Mouse (Mus musculus) forebrain, embryonic 15.5 days (tissue): ENCODE results near the gene Psme4. TPM values are rescaled to one million over a fixed set of nuclear protein-coding genes. Genes with fewer than 3 reads are reported as not detected.
"Not testable (repeated sequence)": the region's sequence is repeated elsewhere in the genome, so short reads cannot be mapped to it uniquely, and the experiment has no call there.

Source experiments
- ATAC-seq: fragments of 200-750 bp; cut with Nextera tagmentation; replicated peaks from 2 replicates; pipeline ENCODE4 v1.8.0; 2017; ENCODE audit warnings: mild to moderate bottlenecking, moderate TSS enrichment, moderate library complexity
- H3K27ac ChIP-seq: fragments of 300-500 bp; sonication (generic); replicated peaks from 2 replicates; pipeline ENCODE4 v1.5.1; 2015; ENCODE audit warnings: mild to moderate bottlenecking, inconsistent platforms
- H3K27me3 ChIP-seq: fragments of 300-500 bp; sonication (generic); 2 replicates; pipeline ENCODE4 v1.6.1; 2015; ENCODE audit warnings: inconsistent platforms
- H3K36me3 ChIP-seq: fragments of 300-500 bp; sonication (generic); 2 replicates; pipeline ENCODE4 v1.6.1; 2015; ENCODE audit warnings: mild to moderate bottlenecking, inconsistent platforms
- H3K4me1 ChIP-seq: fragments of 300-500 bp; sonication (generic); 2 replicates; pipeline ENCODE4 v1.6.1; 2015; ENCODE audit warnings: inconsistent platforms
- H3K4me2 ChIP-seq: fragments of 300-500 bp; sonication (generic); replicated peaks from 2 replicates; pipeline ENCODE4 v1.6.1; 2015; ENCODE audit warnings: mild to moderate bottlenecking, inconsistent platforms
- H3K4me3 ChIP-seq: fragments of 300-500 bp; sonication (generic); 2 replicates; pipeline ENCODE4 v1.5.1; 2015; ENCODE audit warnings: mild to moderate bottlenecking, inconsistent platforms
- H3K9ac ChIP-seq: fragments of 300-500 bp; sonication (generic); replicated peaks from 2 replicates; pipeline ENCODE4 v1.6.1; 2015; ENCODE audit warnings: mild to moderate bottlenecking, inconsistent platforms
- H3K9me3 ChIP-seq: fragments of 300-500 bp; sonication (generic); 2 replicates; pipeline ENCODE4 v1.6.1; 2016; ENCODE audit warnings: inconsistent platforms
- WGBS: fragments of 180-500 bp; shearing (Covaris S2); methylation state at CpG from one replicate; pipeline ENCODE4 v1.1.7; 2015; ENCODE audit warnings: mixed read lengths; 5-methylcytosine and 5-hydroxymethylcytosine counted together
- polyA plus RNA-seq: library from polyadenylated mRNA; unstranded; fragments of >200 nt; fragmentation: Nextera tagmentation; extraction: Ambion mirVana; gene quantifications from 2 replicates; pipeline ENCODE4 v1.2.1, GENCODE M21; 2015

The Psme4 gene
- polyA plus RNA-seq, result 17.8 and 20.4 TPM in 2 replicates

- Histone ChIP-seq H3K4me3 (peak within 1 kb of the TSS; percentile 81), H3K27ac (peak within 1 kb of the TSS; percentile 89), H3K36me3 (no peaks in the 10 kb centered on the region), H3K27me3 (no peaks in the 10 kb centered on the region), H3K9ac (peak within 1 kb of the TSS; percentile 88), H3K4me1 (peaks cover 27% of the 10 kb centered on the region), H3K4me2 (peak within 1 kb of the TSS; percentile 75), H3K9me3 (no peaks in the 10 kb centered on the region)
- ATAC-seq, result peak; percentile 98
- WGBS, result 3% methylated on average over 35 of the region's 43 CpGs
These were observed at the start of gene Psme4 for GRCm38 (mm10) chr11:30771267-30771903. Gene Psme4, plus strand, starts transcription at chr11:30771726.

DNA sequence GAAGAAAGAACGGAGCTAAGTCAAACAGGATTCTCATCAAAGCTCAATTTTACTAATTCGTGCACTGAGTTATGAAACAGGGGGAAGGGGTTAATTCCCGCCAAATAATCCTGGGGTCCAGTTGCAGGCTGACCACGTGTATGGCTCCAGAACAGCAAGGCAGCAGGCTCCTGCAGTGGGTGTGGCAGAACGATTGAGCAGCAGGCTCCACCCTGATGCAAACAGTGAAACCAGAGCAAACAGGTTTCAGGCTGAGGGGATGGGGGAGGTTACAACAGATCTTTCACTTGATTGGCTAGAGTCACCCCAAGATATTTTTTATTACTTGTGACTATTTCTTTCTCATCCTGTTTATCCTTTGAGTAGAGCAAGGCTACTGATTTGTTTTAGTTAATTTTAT, 48.1 kb upstream of the Psme4 start:
- no peaks in the 10 kb centered on the region for H3K27me3 ChIP-seq
- H3K4me2 ChIP-seq, result no peak overlapping the region
- no peak overlapping the region for H3K27ac ChIP-seq
- ATAC-seq, result no peak
- 63% methylated on average over 5 of the region's 5 CpGs for WGBS
- H3K36me3 ChIP-seq, result no peaks in the 10 kb centered on the region
- H3K9me3 ChIP-seq, result no peaks in the 10 kb centered on the region
- H3K4me3 ChIP-seq, result no peak overlapping the region
- H3K4me1 ChIP-seq, result no peaks in the 10 kb centered on the region
- no peak overlapping the region for H3K9ac ChIP-seq

GRCm38 (mm10) chr11:30730721-30731120, 40.8 kb upstream of the Psme4 start:
- Histone ChIP-seq H3K27ac (no peak overlapping the region), H3K27me3 (no peaks in the 10 kb centered on the region), H3K9ac (no peak overlapping the region), H3K4me3 (no peak overlapping the region), H3K36me3 (no peaks in the 10 kb centered on the region), H3K4me1 (no peaks in the 10 kb centered on the region), H3K9me3 (no peaks in the 10 kb centered on the region), H3K4me2 (no peak overlapping the region)
- ATAC-seq, result no peak

GRCm38 (mm10) chr11:30733376-30733775, 38.1 kb upstream of the Psme4 start:
- Histone ChIP-seq H3K27me3 (no peaks in the 10 kb centered on the region), H3K27ac (no peak overlapping the region), H3K36me3 (no peaks in the 10 kb centered on the region), H3K9ac (no peak overlapping the region), H3K4me2 (no peak overlapping the region), H3K4me1 (no peaks in the 10 kb centered on the region), H3K9me3 (no peaks in the 10 kb centered on the region), H3K4me3 (no peak overlapping the region)
- no peak for ATAC-seq

DNA sequence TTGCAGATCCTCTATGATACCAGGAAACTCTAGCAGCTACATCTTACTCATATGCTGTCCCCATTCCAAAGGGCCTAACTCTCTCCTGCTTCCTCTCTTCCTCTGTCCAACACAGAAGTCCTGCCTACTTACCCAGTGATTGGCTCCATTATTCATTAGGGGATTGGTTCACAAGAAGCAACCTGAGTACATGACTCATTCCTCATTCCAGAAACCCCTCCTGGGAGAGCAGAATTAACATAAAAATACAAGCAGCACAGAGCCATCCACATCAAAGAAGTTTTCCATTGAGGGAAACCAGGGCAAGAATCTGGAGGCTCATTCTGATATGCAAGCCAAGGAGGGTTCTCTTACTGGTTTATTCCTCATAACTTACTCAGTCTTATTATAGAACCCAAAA, 27.5 kb upstream of the Psme4 start:
- no peaks in the 10 kb centered on the region for H3K27me3 ChIP-seq
- no peak overlapping the region for H3K27ac ChIP-seq
- no peaks in the 10 kb centered on the region for H3K36me3 ChIP-seq
- H3K4me1 ChIP-seq, result no peaks in the 10 kb centered on the region
- no peak for ATAC-seq
- no peak overlapping the region for H3K4me2 ChIP-seq
- H3K9ac ChIP-seq, result no peak overlapping the region
- H3K4me3 ChIP-seq, result no peak overlapping the region
- no peaks in the 10 kb centered on the region for H3K9me3 ChIP-seq

DNA sequence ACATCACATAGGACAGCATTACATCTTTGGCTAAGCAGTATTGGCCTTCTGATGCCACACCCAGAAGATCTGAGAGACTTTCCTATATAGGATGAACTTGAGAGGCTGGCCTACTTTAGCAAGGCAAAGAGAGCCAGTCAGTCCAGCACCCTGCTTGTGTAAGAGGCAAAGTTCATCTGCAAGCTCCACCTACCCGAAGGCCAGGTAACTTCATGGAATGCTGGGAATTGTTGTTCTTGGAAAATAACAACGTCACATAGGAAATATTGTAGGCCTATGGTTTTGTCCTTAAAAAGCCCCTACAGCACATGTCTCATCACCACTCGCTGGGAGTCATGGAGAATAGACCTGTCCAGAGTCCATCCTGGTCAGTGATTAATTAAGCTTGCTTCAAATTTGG, 22.6 kb upstream of the Psme4 start:
- H3K4me1 ChIP-seq, result no peaks in the 10 kb centered on the region
- no peak for ATAC-seq
- no peaks in the 10 kb centered on the region for H3K36me3 ChIP-seq
- H3K9me3 ChIP-seq, result no peaks in the 10 kb centered on the region
- H3K4me2 ChIP-seq, result no peak overlapping the region
- H3K27ac ChIP-seq, result no peak overlapping the region
- H3K9ac ChIP-seq, result no peak overlapping the region
- no peaks in the 10 kb centered on the region for H3K27me3 ChIP-seq
- no peak overlapping the region for H3K4me3 ChIP-seq
- 91% methylated on average over 3 of the region's 3 CpGs for WGBS

DNA sequence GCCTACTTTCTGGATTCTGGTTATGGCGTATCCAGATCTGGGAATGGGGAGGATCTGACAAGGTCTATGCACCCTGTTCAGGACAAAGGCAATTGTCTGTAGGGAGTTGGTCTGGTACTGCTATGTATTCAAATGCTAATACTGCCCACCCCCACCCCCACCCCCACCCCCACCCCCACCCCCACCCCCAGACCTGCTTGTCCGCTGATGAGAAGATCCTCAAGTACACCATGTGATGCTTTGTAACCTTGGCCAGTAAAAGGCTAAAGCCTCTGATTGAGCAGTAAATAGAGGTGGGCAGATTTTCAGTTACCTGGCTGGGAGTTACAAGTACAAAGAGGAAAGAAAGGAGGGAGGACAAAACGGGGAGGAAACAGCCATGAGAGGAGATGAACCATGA, 21.9 kb upstream of the Psme4 start:
- 21% methylated on average over 3 of the region's 3 CpGs for WGBS
- Histone ChIP-seq H3K27ac (no peak overlapping the region), H3K27me3 (no peaks in the 10 kb centered on the region), H3K4me2 (no peak overlapping the region), H3K9ac (no peak overlapping the region), H3K4me1 (no peaks in the 10 kb centered on the region), H3K36me3 (no peaks in the 10 kb centered on the region), H3K4me3 (no peak overlapping the region), H3K9me3 (no peaks in the 10 kb centered on the region)
- no peak for ATAC-seq

GRCm38 (mm10) chr11:30750039-30750823, 21.3 kb upstream of the Psme4 start:
- Histone ChIP-seq H3K36me3 (no peaks in the 10 kb centered on the region), H3K27me3 (no peaks in the 10 kb centered on the region), H3K4me3 (no peak overlapping the region), H3K9me3 (no peaks in the 10 kb centered on the region), H3K27ac (no peak overlapping the region), H3K4me2 (no peak overlapping the region), H3K4me1 (peaks cover 2% of the 10 kb centered on the region; the same call in 1 of the 2 replicates), H3K9ac (no peak overlapping the region)
- ATAC-seq, result 0 out of 2 replicates have a peak, but pooled peaks have one; percentile 43
- WGBS, result 30% methylated on average over 3 of the region's 3 CpGs

DNA sequence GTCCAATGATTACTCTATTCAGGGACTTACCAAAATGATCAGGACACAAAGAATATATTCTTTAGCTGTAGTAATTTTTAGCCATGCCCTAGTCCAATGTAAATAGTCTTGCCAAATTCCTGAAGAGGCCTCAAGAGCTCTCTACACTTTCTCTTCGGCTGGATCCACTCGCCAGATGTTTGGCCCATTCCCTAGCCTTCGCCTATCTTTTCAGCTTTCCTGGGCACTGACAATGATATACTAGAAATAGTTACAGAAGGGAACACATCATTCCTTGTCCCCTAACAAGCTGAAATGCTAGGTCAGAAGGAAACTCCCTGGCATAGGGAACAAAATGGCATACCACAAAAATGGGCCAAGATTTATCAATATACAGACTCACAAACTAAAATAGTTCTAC, 18.6 kb upstream of the Psme4 start:
- WGBS, result 84% methylated on average over 3 of the region's 3 CpGs
- no peak for ATAC-seq

GRCm38 (mm10) chr11:30754486-30754854, 17.1 kb upstream of the Psme4 start:
- peak overlapping the region; percentile 67 for H3K9ac ChIP-seq
- H3K27ac ChIP-seq, H3K4me1 ChIP-seq, H3K9me3 ChIP-seq, ATAC-seq, H3K27me3 ChIP-seq, H3K36me3 ChIP-seq: not testable (repeated sequence)
- H3K4me3 ChIP-seq, result peak overlapping the region; percentile 71
- WGBS, result 62% methylated on average over 4 of the region's 4 CpGs
- peak overlapping the region; percentile 97 for H3K4me2 ChIP-seq

More for the DNA sequence above, 18.6 kb upstream of the Psme4 start:
- peaks cover 6% of the 10 kb centered on the region; the same call in 1 of the 2 replicates for H3K4me1 ChIP-seq
- H3K36me3 ChIP-seq, result no peaks in the 10 kb centered on the region
- no peak overlapping the region for H3K9ac ChIP-seq
- no peaks in the 10 kb centered on the region for H3K9me3 ChIP-seq
- no peak overlapping the region for H3K4me3 ChIP-seq
- H3K27ac ChIP-seq, result no peak overlapping the region
- no peak overlapping the region for H3K4me2 ChIP-seq
- peaks cover 4% of the 10 kb centered on the region; the same call in 1 of the 2 replicates for H3K27me3 ChIP-seq

DNA sequence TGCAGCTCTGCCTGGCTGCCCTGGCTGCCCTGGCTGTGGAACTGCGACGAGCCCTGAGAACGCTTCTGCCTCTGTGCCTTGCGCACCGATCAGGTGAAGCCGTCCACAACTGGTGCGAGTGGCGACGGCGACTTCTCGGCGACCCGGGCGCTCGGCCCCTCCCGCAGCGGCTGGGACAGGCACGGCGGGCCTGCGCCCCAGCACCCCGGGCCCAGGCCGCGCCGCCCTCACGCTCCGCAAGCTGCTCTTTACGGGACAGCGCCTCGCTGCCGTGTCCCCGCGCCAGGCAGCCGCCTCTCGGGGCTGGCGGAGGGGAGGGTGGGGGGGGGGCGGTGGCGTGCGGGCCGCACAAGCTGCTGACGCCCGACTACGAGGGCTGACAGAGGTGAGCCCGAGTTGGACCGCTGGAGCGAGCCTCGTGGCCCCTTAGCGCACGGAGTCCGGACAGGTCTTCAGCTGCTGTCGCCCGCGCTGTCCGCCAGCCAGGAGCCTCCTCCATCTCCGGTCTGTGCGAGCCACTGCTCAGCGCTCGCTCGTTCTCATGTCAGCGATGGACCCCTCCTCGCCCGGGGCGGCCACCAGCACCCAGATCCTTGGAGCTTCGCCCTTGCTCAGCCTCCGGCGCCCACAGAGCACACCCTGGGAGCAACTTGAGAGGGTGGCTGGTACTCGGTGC, 16.5 kb upstream of the Psme4 start:
- H3K9ac ChIP-seq, result peak overlapping the region; percentile 67
- no peaks in the 10 kb centered on the region for H3K9me3 ChIP-seq
- peaks cover 6% of the 10 kb centered on the region; the same call in 1 of the 2 replicates for H3K4me1 ChIP-seq
- H3K27ac ChIP-seq, result no peak overlapping the region
- H3K4me2 ChIP-seq, result peak overlapping the region; percentile 97
- H3K4me3 ChIP-seq, result peak overlapping the region; percentile 71
- under 1% methylated on average over 63 of the region's 66 CpGs for WGBS
- H3K27me3 ChIP-seq, result peaks cover 4% of the 10 kb centered on the region; the same call in 1 of the 2 replicates
- H3K36me3 ChIP-seq, result no peaks in the 10 kb centered on the region
- peak; percentile 94 for ATAC-seq

DNA sequence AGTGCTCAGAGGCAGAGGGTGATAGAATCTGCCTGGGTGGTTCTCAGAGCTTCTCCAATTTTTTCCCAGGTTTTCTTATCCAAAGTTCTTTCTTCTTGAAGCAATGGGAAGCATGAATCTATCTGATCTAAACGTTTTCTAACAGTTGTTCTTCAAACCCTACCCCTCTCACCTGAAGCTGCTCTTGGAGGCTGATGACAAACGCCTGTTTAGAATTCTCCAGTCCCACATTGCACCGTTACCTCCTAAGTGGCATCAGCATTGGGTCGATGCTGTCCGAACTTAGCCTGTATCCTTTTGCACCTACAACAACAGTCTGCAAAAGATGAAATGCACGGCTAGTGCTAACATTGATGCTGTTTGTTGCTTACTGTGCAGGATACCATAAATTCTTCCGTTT, 10.1 kb upstream of the Psme4 start:
- Histone ChIP-seq H3K4me2 (no peak overlapping the region), H3K9ac (no peak overlapping the region), H3K27me3 (no peaks in the 10 kb centered on the region), H3K9me3 (no peaks in the 10 kb centered on the region), H3K4me3 (no peak overlapping the region), H3K36me3 (no peaks in the 10 kb centered on the region), H3K4me1 (no peaks in the 10 kb centered on the region), H3K27ac (no peak overlapping the region)
- no peak for ATAC-seq
- 82% methylated on average over 7 of the region's 7 CpGs for WGBS
